Mouse (Mus musculus) adipose tissue, adult 10 weeks (tissue): ENCODE measurements around the gene Myl3. TPM values are rescaled to one million over a fixed set of nuclear protein-coding genes. Genes with fewer than 3 reads are reported as not detected.

Experiments used
- polyA plus RNA-seq: library from polyadenylated mRNA; stranded (reverse); fragments of 350-450 nt; fragmentation: Illumina TruSeq; extraction: RNeasy Lipid Tissue Mini Kit (QIAGEN cat#74804); gene quantifications from one replicate; pipeline ENCODE4 v1.2.3, GENCODE M21; 2014; ENCODE audit warnings: low read depth, low replicate concordance

The Myl3 gene
- not detected for polyA plus RNA-seq

GRCm38 (mm10) chr9:110741711-110742294 is at the start of gene Myl3:
TSS of gene Myl3 (plus strand) at chr9:110741861.

GRCm38 (mm10) chr9:110746961-110747360 is 5.3 kb downstream of the Myl3 start, which contains the start of gene Pth1r:
TSS of gene Pth1r (minus strand) at chr9:110747145.

GRCm38 (mm10) chr9:110797866-110798265 is 56.2 kb downstream of the Myl3 start, which contains the start of gene Prss42:
TSS of gene Prss42 (plus strand) at chr9:110798166.

GRCm38 (mm10) chr9:110813789-110814188 is 72.1 kb downstream of the Myl3 start, which contains the start of gene Prss44:
TSS of gene Prss44 (plus strand) at chr9:110813994.

Other genes with a start within 250 kb of the Myl3 start
- 36.5 TPM for gene Setd2, start 209.3 kb upstream of the Myl3 start, polyA plus RNA-seq
- 11.8 TPM for gene Nradd, start 117.4 kb upstream of the Myl3 start, polyA plus RNA-seq
- 10.3 TPM for gene Nbeal2, start 87.7 kb upstream of the Myl3 start, polyA plus RNA-seq
- gene Ccdc12, start 85.4 kb upstream of the Myl3 start, polyA plus RNA-seq, result 64.3 TPM
- gene Pth1r, start 5.3 kb downstream of the Myl3 start, polyA plus RNA-seq, result 6.6 TPM
- 1.1 TPM for gene Prss42, start 56.3 kb downstream of the Myl3 start, polyA plus RNA-seq
- 0.50 TPM for gene Prss44, start 72.1 kb downstream of the Myl3 start, polyA plus RNA-seq
- gene Prss43, start 84.8 kb downstream of the Myl3 start, polyA plus RNA-seq, result 0.55 TPM
- 0.77 TPM for gene Prss45, start 92.7 kb downstream of the Myl3 start, polyA plus RNA-seq
- 1.9 TPM for gene Prss46, start 102.6 kb downstream of the Myl3 start, polyA plus RNA-seq
- gene Prss50, start 116.1 kb downstream of the Myl3 start, polyA plus RNA-seq, result 0.56 TPM
- 15.2 TPM for gene Als2cl, start 138.0 kb downstream of the Myl3 start, polyA plus RNA-seq
- 1.6 TPM for gene Tmie, start 138.3 kb downstream of the Myl3 start, polyA plus RNA-seq
- gene Fam240a, start 175.0 kb downstream of the Myl3 start, polyA plus RNA-seq, result not detected
- gene Tdgf1, start 204.3 kb downstream of the Myl3 start, polyA plus RNA-seq, result 0.15 TPM
- not detected for gene Lrrc2, start 209.7 kb downstream of the Myl3 start, polyA plus RNA-seq
- 2.5 TPM for gene Rtp3, start 248.7 kb downstream of the Myl3 start, polyA plus RNA-seq